Mouse (Mus musculus): ENCODE results near the gene Wdr34. TPM values are rescaled to one million over a fixed set of nuclear protein-coding genes. Genes with fewer than 3 reads are reported as not detected.

The Wdr34 gene
- polyA plus RNA-seq (2015; fragmentation: Nextera tagmentation; extraction: Ambion mirVana): 15.2 and 19.5 TPM in 2 replicates

DNA sequence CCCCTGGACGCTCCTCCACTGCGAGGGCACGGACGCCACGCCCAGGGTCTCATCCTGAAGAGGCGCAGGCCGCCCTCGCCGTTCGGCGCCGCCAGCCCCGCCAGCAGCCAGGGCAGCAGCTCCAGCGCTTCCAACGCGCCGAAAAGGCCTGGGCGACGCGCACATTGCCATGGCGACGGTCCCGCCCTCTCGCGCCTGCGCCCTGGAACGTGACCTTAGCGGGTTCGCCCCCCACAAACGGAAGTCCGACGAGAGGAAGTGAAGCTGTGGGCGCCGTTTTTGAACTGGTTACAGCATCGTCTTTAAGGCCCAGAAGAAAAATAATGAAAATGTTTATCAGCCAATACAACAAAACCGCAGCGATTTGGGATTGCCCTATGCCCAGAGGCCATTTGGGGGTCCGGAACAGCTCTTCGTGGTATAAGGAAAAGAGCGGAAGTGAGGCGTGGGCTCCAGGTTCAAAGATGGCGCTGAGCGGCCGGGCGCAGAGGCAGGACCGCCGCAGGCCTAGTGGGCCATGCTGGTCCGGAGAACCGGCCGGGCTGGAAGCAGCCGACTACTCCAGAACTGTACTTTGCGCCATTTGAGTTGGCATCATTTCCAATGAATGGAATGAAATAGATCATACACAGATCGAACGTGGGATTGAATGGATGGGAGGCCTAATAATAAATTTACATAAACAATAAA is at the start of gene Wdr34:
Wdr34 (minus strand) TSS at position 183 of the 690 bp plus-strand sequence.
- peak within 1 kb of the TSS; percentile 69 for H3K9ac ChIP-seq (replicated peaks; ENCODE audit: low read depth)
- no peaks in the 10 kb centered on the region for H3K27me3 ChIP-seq (replicated peaks; ENCODE audit: insufficient read depth, low read length)
- peak within 1 kb of the TSS; percentile 94 for H3K27ac ChIP-seq (ENCODE audit: low read length)
- no peaks in the 10 kb centered on the region for H3K36me3 ChIP-seq (ENCODE audit: insufficient read depth, low read length)
- H3K4me1 ChIP-seq (ENCODE audit: insufficient read depth, low read depth, low read length): no peaks in the 10 kb centered on the region; the same call in 1 of the 2 replicates
- H3K4me3 ChIP-seq (ENCODE audit: low read depth, low read length): peak within 1 kb of the TSS; percentile 57
- WGBS: 2% methylated on average over 54 of the region's 54 CpGs
- TF ChIP-seq CTCF (IDR thresholded peaks at IDR 0.05) (no peak; the same call in 1 of the 2 replicates), EP300 (IDR thresholded peaks at IDR 0.05) (peak; percentile 34; the same call in 1 of the 2 replicates)
- ATAC-seq: peak; percentile 98
- H3K4me2 ChIP-seq (replicated peaks; ENCODE audit: low read depth, low read length): peak within 1 kb of the TSS; percentile 81
- peak; percentile 97 for DNase-seq (ENCODE audit: low spot score)
- no peaks in the 10 kb centered on the region for H3K9me3 ChIP-seq (ENCODE audit: low read length)

DNA sequence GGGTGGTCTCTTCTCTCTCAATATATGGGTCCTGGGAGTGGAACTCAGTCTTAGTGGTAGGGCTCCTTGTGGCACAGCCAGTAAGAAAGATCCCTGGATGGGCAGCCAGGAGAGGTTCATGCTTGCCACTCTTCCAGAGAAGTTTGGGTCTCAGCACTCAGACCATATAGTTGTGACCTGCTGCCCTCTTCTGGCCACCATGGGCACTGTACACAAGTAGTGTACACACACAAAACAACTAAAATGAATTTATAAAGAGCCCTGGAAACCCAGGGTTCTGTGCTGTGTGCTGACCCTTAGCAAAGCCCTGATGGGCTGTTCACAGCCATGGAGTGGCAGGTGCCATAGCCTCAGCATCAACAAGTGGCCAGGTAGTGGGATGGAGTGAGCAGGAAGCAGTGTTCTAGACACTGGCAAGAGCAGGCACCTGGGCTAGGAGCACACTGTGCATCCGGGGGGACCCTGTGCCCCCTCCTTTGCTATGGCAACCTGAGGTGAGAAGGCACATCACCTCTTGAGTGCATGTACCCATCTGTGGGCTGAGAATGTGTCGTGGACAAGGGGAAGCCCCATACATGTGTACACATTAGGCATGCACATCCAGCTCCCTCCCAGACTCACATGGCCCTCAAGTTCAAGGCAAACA is 47.3 kb upstream of the Wdr34 start:
- WGBS: 69% methylated on average over 2 of the region's 2 CpGs
- Histone ChIP-seq H3K4me3 (ENCODE audit: low read depth, low read length) (no peak overlapping the region), H3K4me2 (replicated peaks; ENCODE audit: low read depth, low read length) (no peak overlapping the region), H3K9me3 (ENCODE audit: low read length) (no peaks in the 10 kb centered on the region), H3K36me3 (ENCODE audit: insufficient read depth, low read length) (peaks cover 6% of the 10 kb centered on the region), H3K9ac (replicated peaks; ENCODE audit: low read depth) (no peak overlapping the region), H3K4me1 (ENCODE audit: insufficient read depth, low read depth, low read length) (0 out of 2 replicates have a peak, but pooled peaks cover 5% of the 10 kb centered on the region), H3K27ac (ENCODE audit: low read length) (no peak overlapping the region), H3K27me3 (replicated peaks; ENCODE audit: insufficient read depth, low read length) (no peaks in the 10 kb centered on the region)
- TF ChIP-seq EP300 (IDR thresholded peaks at IDR 0.05) (no peak), CTCF (IDR thresholded peaks at IDR 0.05) (peak; percentile 82)
- DNase-seq (ENCODE audit: low spot score): peak; percentile 81
- no peak for ATAC-seq

DNA sequence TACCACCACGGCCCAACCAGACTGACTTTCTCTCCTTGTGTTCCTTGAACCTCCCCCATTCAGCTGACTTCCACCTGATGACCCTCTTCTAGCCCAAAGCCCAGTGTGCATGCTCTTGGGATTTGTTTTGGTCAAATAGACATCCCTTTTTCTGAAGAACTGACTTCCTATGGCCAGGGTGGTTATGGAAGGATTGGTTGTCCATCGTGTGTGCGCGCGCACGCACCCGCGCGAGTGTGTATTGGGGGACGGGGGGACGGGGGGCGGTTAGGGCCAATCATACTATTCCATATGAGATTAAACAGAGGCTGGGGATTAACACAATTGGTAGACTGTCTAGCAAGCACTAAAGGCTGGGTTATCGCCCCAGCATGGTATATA is 45.5 kb upstream of the Wdr34 start:
- no peaks in the 10 kb centered on the region for H3K9me3 ChIP-seq (ENCODE audit: low read length)
- H3K4me1 ChIP-seq (ENCODE audit: insufficient read depth, low read depth, low read length): 0 out of 2 replicates have a peak, but pooled peaks cover 5% of the 10 kb centered on the region
- no peak overlapping the region for H3K9ac ChIP-seq (replicated peaks; ENCODE audit: low read depth)
- DNase-seq (ENCODE audit: low spot score) (no peak), ATAC-seq (no peak)
- H3K4me3 ChIP-seq (ENCODE audit: low read depth, low read length): peak overlapping the region; percentile 72
- H3K4me2 ChIP-seq (replicated peaks; ENCODE audit: low read depth, low read length): peak overlapping the region; percentile 59
- no peaks in the 10 kb centered on the region; the same call in none of the 2 replicates for H3K36me3 ChIP-seq (ENCODE audit: insufficient read depth, low read length)
- no peaks in the 10 kb centered on the region for H3K27me3 ChIP-seq (replicated peaks; ENCODE audit: insufficient read depth, low read length)
- 2% methylated on average over 13 of the region's 13 CpGs for WGBS
- H3K27ac ChIP-seq (ENCODE audit: low read length): peak overlapping the region; percentile 32
- no peak for TF ChIP-seq EP300 (IDR thresholded peaks at IDR 0.05)
- TF ChIP-seq CTCF (IDR thresholded peaks at IDR 0.05): no peak

DNA sequence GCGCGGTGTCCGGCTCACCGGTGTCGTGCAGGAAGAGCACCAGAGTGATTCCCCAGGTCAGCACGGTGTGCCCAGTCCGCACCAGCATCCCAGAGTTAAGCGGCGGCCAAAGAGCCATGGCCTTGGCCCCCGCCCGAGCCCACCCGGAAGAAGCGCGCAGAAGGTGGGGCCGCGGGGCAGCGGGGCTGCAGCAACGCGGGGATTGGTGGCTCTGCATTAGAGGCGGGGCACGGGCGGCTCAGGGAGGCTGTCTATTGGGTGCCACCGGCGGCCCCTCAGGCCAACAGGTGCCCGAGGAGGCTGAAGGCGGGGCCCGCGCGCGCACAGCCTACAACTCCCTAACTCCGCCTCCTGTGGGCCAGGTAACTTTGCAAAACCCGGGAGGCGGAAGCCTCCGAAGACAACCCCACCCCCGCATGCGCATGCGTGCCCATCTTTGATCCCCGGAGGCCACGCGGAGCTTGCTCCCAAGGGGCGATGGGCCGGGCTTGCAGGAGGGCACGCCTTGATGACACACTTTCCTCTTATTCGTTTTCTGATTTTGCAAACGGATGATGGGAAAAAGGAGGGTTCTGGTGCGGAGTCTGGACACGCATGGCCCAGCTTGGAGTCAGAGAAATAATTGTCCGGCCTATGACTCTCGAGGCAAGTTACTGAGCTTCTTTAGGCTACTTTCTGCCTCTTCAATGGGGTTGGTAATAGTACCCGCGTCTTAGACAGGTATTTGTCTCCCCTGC is 45.0 kb upstream of the Wdr34 start, which contains the start of gene Zdhhc12:
Zdhhc12 (minus strand) TSS at position 178 of the 737 bp plus-strand sequence.
- Histone ChIP-seq H3K27me3 (replicated peaks; ENCODE audit: insufficient read depth, low read length) (no peaks in the 10 kb centered on the region), H3K9me3 (ENCODE audit: low read length) (no peaks in the 10 kb centered on the region), H3K36me3 (ENCODE audit: insufficient read depth, low read length) (no peaks in the 10 kb centered on the region; the same call in 1 of the 2 replicates), H3K27ac (ENCODE audit: low read length) (peak within 1 kb of the TSS; percentile 32), H3K9ac (replicated peaks; ENCODE audit: low read depth) (peak within 1 kb of the TSS; percentile 49), H3K4me2 (replicated peaks; ENCODE audit: low read depth, low read length) (peak within 1 kb of the TSS; percentile 59), H3K4me3 (ENCODE audit: low read depth, low read length) (peak within 1 kb of the TSS; percentile 72), H3K4me1 (ENCODE audit: insufficient read depth, low read depth, low read length) (0 out of 2 replicates have a peak, but pooled peaks cover 5% of the 10 kb centered on the region)
- peak; percentile 99 for ATAC-seq
- peak; percentile 98 for DNase-seq (ENCODE audit: low spot score)
- TF ChIP-seq CTCF (IDR thresholded peaks at IDR 0.05): no peak; the same call in 1 of the 2 replicates
- 0 out of 2 replicates have a peak, but pooled peaks have one; percentile 5 for TF ChIP-seq EP300 (IDR thresholded peaks at IDR 0.05)
- 3% methylated on average over 50 of the region's 51 CpGs for WGBS

DNA sequence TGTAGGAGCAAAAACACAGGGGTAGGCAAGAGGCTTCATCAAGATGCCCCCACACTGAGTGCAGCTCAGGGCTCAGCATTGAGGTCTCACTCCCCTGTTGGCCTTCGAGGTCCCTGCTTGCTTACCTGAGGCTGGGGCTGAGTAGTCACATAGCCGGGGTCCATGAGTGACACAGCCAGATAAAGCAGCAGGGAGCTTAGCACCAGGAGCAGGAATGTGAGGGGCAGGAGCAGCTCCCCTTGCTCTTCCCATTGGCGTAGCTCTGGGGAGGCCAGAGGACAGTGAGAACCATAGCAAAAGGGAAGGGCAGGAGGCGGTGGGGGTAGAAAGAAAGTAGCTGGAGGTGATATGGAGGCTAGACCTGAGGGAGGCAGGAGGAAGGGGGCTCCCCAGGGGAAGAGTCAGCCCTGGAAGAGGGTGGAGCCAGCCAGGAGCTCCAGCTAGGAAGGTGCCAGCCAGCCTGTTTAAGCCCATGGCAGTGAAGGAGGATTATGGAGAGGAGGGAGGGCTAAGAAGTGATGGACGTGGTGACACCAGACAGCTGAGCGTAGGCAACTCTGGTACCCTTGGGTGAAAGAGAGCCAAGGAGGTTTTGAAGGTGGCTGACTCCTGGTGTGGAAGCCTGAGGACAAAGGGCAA is 43.7 kb upstream of the Wdr34 start:
- Histone ChIP-seq H3K4me1 (ENCODE audit: insufficient read depth, low read depth, low read length) (0 out of 2 replicates have a peak, but pooled peaks cover 5% of the 10 kb centered on the region), H3K27ac (ENCODE audit: low read length) (0 out of 2 replicates have a peak overlapping the region, but pooled peaks have one; percentile 20), H3K4me3 (ENCODE audit: low read depth, low read length) (no peak overlapping the region), H3K9ac (replicated peaks; ENCODE audit: low read depth) (no peak overlapping the region), H3K27me3 (replicated peaks; ENCODE audit: insufficient read depth, low read length) (no peaks in the 10 kb centered on the region), H3K36me3 (ENCODE audit: insufficient read depth, low read length) (no peaks in the 10 kb centered on the region; the same call in 1 of the 2 replicates), H3K4me2 (replicated peaks; ENCODE audit: low read depth, low read length) (peak overlapping the region; percentile 59; the same call in 1 of the 2 replicates), H3K9me3 (ENCODE audit: low read length) (no peaks in the 10 kb centered on the region)
- TF ChIP-seq EP300 (IDR thresholded peaks at IDR 0.05): no peak
- TF ChIP-seq CTCF (IDR thresholded peaks at IDR 0.05): no peak
- no peak for DNase-seq (ENCODE audit: low spot score)
- WGBS: 44% methylated on average over 6 of the region's 6 CpGs
- ATAC-seq: no peak
